Mouse (Mus musculus) kidney, adult 11 months (tissue): Measurements from ENCODE around the gene Usf2.

Experiments used
- DNase-seq: peaks from one replicate; pipeline ENCODE4 v3.0.0; 2022

Gene Usf2

DNA sequence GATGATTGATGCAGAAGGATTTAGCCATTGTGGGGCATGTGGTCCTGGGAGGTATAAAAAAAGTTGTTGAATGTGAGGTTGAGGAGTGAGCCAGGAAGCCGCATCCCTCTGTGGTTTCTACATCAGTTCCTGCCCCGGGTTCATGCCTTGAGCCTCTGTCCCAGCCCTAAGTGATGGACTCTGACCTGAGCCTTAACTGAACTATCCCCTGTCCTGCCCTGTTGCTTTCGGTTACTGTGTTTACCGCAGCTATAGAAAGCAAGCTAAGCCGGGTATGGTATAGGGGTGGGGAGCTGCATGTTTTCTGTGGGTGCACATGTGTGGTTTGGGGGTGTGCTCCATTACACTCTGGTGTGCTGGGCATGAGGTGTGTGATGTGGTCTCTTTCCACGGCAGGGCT is 46.8 kb downstream of the Usf2 start:
- DNase-seq: no peak

GRCm38 (mm10) chr7:30908992-30909431 is 47.6 kb downstream of the Usf2 start:
- no peak for DNase-seq

- no peak for DNase-seq
These were observed 48.2 kb downstream of the Usf2 start for GRCm38 (mm10) chr7:30908277-30908991.

GRCm38 (mm10) chr7:30904042-30904441 is 52.6 kb downstream of the Usf2 start:
- DNase-seq: no peak
